Mouse (Mus musculus) olfactory bulb, adult 2 months (tissue): ENCODE results near the gene E130114P18Rik. TPM values are rescaled to one million over a fixed set of nuclear protein-coding genes. Genes with fewer than 3 reads are reported as not detected.
A peak's percentile ranks its signal among the peaks of the same experiment; 100 is the strongest.

Source experiments
- H3K27ac ChIP-seq: fragments of 200-500 bp; 2 replicates; pipeline ENCODE4 v1.5.1; 2012; ENCODE audit warnings: low read depth, low read length; ENCODE audit not compliant: insufficient read depth
- H3K4me1 ChIP-seq: fragments of 200-500 bp; 2 replicates; pipeline ENCODE4 v1.6.1; 2012; ENCODE audit warnings: low read length; ENCODE audit not compliant: control insufficient read depth, insufficient read depth
- H3K4me3 ChIP-seq: fragments of 200-500 bp; 2 replicates; pipeline ENCODE4 v1.5.1; 2012; ENCODE audit warnings: mild to moderate bottlenecking, low read depth, low read length, moderate library complexity; ENCODE audit not compliant: insufficient read depth
- CTCF ChIP-seq: fragments of 200-500 bp; IDR thresholded peaks from 2 replicates; pipeline ENCODE4 v1.5.1; 2012; ENCODE audit warnings: low read depth, mild to moderate bottlenecking, low read length, moderate library complexity; ENCODE audit not compliant: insufficient read depth
- POLR2A ChIP-seq: fragments of 200-500 bp; IDR thresholded peaks from 2 replicates; pipeline ENCODE4 v1.6.1; 2012; ENCODE audit warnings: mild to moderate bottlenecking, low read depth, low read length, moderate library complexity; ENCODE audit not compliant: insufficient read depth
- WGBS: fragments of 180-500 bp; shearing (Covaris S2); methylation state at CpG from one replicate; pipeline ENCODE4 v1.1.7; 2018; 5-methylcytosine and 5-hydroxymethylcytosine counted together
- polyA plus RNA-seq: library from polyadenylated mRNA; stranded (reverse); fragments of >200 nt; gene quantifications from 2 replicates; pipeline ENCODE4 v1.2.4, GENCODE M21; 2012; ENCODE audit warnings: low replicate concordance; ENCODE audit not compliant: missing spikeins, insufficient read depth, insufficient read length

Gene E130114P18Rik
- polyA plus RNA-seq, 1 experiment: not detected

DNA sequence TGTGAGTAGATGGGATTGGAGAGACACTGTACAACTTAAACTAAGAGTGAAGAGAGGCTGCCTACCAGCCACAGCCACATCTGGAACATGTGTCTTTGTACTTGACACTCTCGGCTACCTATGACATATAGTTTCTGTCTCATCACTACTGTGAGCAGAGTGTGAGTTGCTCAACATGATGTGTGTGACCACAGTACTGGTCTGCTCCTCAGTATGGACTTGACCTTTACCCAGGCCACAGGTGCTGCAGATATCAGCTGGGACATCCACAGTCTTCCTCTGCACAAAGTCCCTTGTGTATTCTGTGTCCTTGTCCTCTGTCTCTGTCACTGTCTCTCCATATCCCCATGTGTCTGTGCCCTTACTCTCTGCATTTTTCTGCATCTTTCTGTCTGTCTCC, 141.3 kb downstream of the E130114P18Rik start:
- no peak overlapping the region for H3K27ac ChIP-seq
- 100% methylated on average over 1 of the region's 1 CpGs for WGBS
- TF ChIP-seq POLR2A (no peak), CTCF (no peak)
- H3K4me3 ChIP-seq: no peak overlapping the region
- peaks cover 9% of the 10 kb centered on the region; the same call in 1 of the 2 replicates for H3K4me1 ChIP-seq

DNA sequence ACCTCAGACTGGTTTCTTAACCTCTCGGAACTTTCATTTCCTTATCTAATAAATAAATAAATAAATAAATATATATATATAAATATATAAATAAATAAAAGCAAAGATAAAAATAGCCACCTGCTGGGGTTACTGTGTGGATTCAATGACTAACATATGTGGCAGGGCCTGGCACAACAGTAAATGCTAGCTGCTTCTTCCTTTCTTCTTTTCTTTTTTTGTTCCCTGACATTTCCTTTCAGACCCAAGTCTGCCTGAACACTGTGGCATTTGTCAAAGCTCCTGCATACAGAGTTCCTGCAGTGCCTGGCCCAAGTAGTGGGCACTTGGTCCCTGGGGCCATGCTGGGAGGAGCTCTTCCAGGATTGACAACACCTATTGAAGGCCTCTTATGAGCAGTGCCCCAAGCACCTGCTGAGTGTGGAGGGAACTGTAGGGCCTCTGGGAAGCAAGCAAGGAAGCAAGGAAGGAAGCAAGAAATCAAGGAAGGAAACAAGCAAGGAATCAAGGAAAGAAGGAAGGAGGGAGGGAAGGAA, 142.1 kb downstream of the E130114P18Rik start:
- 58% methylated on average over 1 of the region's 1 CpGs for WGBS
- no peak overlapping the region for H3K27ac ChIP-seq
- peaks cover 9% of the 10 kb centered on the region; the same call in 1 of the 2 replicates for H3K4me1 ChIP-seq
- no peak for TF ChIP-seq CTCF
- TF ChIP-seq POLR2A: no peak
- H3K4me3 ChIP-seq: no peak overlapping the region

DNA sequence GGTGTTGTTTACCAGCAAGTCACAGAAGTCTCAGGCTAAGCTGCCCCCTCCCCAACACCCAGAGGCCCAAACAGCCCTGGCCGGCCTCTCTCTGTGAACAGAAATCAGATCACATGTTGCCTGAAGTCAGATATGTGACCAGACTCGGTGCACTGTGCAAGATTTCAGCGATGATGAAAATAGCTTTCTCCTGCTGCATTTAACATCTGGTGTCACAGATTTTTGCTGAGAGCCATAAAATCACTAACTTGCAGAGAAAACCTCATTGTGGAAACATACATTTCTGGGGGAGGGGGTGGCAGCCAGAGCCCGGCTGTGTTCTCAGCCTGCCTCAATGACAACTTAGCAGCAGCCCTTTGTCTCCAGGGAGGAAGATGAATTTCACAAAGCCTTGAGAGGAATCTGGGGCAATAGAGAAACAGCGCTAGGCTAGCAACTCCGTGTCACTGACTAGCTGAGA, 142.6 kb downstream of the E130114P18Rik start:
- WGBS: 53% methylated on average over 6 of the region's 6 CpGs
- peaks cover 9% of the 10 kb centered on the region; the same call in 1 of the 2 replicates for H3K4me1 ChIP-seq
- TF ChIP-seq CTCF (no peak), POLR2A (no peak)
- no peak overlapping the region for H3K4me3 ChIP-seq
- no peak overlapping the region for H3K27ac ChIP-seq

DNA sequence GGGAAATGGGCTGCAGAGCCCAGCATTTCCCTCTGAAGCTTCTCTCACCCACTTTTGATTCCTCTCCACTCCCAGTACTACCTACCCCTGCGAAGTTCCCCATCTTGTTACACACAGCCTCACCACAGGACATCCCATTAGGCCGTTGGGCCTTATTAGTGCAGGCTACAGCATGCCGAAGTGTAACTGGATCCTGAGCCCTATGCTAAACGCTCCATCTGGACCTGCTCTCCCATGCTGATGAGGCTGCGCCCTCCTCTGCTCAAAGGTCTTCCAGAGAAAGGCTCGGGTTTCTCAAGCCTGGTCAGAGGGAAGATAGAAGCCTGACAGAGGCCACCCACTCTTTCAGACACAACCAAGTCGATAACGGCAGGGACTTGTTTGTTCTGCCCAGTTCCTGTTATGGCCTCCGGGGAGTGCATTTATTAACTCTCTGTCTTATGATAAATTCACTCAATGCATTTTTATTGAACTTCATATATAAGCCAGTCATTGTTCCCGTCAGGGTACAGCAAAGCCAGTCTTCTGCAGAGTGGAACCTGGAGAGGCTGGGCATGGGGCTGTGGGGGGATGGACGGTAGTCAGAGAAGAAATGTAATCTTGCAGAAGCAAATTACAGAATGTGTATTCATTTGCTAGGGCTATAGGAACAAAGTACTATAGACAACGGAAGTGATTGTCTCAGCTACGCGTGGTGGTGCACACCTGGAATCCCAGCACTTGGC, 148.8 kb downstream of the E130114P18Rik start:
- no peak for TF ChIP-seq CTCF
- no peak for TF ChIP-seq POLR2A
- Histone ChIP-seq H3K4me3 (no peak overlapping the region), H3K27ac (no peak overlapping the region), H3K4me1 (no peaks in the 10 kb centered on the region; the same call in 1 of the 2 replicates)
- WGBS: 71% methylated on average over 14 of the region's 14 CpGs

DNA sequence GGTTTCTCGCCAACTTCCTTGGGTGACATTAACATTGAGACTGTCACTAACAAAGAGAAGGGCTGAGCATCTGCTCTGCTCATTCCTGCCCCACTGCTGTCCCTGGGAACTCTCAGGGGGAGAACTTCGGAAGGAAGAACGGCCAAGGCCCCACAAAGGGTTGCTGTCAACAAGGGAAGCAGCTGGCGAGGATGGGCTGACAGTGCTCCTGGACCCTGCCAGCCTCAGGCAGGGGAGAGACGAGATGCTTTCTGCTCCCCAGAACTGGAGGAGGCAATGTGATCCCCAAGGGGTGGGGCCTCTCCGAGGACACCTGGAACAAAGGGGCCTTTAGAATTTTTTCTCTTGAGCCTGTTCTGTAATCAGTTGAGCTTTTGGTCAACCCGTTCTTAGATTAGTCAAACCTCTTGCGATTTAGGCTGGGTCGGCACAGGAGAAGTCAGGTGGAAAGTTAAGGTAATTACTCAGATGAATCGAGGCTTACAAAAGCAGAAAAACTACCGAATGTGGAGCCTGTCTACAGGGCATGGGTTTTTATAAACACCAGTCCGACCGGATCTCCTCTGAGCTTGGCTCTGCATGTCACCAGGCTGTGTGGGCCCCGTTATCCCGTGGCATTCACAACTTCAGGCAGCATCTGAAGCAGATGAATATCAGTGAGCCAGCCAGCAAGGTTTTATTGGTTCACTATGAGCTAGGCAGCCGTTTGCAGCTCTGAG, 151.7 kb downstream of the E130114P18Rik start:
- 55% methylated on average over 16 of the region's 16 CpGs for WGBS
- H3K27ac ChIP-seq: no peak overlapping the region
- no peak overlapping the region for H3K4me3 ChIP-seq
- TF ChIP-seq CTCF (no peak), POLR2A (no peak)
- no peaks in the 10 kb centered on the region; the same call in 1 of the 2 replicates for H3K4me1 ChIP-seq

DNA sequence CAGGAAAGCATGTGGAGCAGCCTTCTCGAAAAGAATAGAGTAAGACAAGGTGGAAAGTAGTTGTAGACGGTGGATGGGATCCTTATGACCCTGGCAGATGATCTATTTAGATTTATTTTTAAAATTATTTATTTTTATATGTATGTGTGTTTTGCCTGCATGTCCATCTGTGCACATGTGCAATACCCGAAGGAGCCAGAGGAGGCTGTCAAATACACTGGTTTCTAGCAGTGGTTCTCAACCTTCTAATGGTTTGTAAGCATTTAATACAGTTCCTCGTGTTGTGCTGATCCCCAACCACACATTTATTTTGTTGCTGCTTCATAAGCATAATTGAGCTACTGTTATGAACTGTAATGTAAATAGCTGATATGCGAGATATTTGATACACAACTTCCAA, 154.7 kb downstream of the E130114P18Rik start:
- no peak overlapping the region for H3K27ac ChIP-seq
- H3K4me3 ChIP-seq: no peak overlapping the region
- H3K4me1 ChIP-seq: peaks cover 7% of the 10 kb centered on the region
- 83% methylated on average over 5 of the region's 5 CpGs for WGBS
- no peak for TF ChIP-seq POLR2A

DNA sequence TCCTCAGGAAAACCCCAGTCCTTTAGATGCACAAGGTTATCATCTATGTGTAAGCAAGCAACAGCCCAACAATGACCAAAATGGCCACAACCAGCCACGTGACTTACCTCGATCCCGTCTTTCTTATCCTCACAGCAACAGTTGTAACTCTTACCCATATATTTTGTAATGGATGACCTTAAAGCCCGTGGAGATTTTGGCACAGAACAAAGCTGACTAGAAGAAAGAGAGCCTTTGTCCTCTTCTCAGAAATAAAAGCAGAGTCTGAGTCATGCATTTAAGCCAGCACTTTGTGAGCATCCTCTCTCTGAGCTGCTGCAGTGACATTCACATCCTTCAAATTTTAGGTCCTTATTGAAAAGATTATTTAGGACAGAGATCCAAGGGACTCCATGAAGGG, 156.1 kb downstream of the E130114P18Rik start:
- Histone ChIP-seq H3K4me3 (no peak overlapping the region), H3K27ac (no peak overlapping the region), H3K4me1 (peaks cover 7% of the 10 kb centered on the region)
- 72% methylated on average over 4 of the region's 4 CpGs for WGBS
- TF ChIP-seq CTCF: no peak
- TF ChIP-seq POLR2A: no peak

DNA sequence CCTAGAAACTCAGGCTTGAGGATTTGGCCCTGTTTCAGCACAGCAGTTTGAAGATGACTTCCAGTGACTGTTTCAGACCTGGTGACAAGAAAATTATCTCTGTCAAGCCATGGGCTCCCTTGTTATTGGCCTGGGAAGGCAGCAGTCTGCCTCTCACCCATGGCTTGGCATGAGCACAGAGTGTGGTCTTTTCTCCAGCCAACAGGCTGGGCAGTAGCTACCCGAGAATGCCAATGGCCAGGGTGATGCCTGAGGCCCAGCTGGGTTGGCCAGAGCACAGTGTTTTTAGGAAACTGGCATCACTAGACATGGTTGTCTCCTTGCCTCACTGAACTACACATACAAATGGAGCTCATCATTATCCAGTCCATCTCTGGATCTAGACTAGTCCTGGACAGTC, 157.5 kb downstream of the E130114P18Rik start:
- WGBS: 85% methylated on average over 1 of the region's 1 CpGs
- Histone ChIP-seq H3K4me3 (no peak overlapping the region), H3K27ac (no peak overlapping the region), H3K4me1 (peaks cover 7% of the 10 kb centered on the region)
- TF ChIP-seq CTCF (no peak), POLR2A (no peak)

DNA sequence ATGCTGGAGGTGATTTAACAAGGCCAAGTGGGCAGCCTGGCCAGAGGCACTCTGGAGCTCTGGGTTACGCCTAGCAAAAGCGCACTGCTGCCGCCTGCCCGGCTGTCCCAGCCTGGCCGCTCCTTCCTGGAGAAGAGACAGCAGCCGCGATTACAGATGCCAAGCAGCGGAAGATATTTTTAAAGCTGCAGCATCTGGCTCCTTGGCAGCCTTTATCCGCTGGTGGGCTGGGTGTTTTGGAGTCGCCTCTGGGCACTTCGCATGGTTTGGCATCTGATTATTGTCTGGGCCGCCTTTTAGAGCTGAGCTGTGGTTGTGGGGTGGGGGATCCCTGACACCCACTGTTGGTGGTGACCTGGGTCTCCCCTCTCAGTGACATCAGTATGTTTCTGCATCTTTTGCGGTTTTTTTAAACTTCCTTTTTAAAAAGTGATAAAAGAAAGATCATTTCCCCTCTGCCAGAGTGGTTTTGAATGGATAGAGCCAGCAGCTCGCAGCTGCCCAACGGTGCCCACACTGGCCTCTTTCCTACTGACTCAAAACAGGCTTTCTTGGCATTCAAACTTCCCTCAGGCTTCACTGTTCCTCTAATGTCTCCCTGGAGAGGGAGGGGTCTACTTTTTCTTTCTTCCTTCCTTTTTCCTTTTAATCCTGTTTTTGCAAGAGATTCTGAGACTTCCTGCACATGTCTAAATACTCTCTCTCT, 159.1 kb downstream of the E130114P18Rik start:
- H3K4me1 ChIP-seq: peaks cover 7% of the 10 kb centered on the region
- TF ChIP-seq CTCF (no peak), POLR2A (no peak)
- no peak overlapping the region for H3K4me3 ChIP-seq
- WGBS: 10% methylated on average over 15 of the region's 15 CpGs
- H3K27ac ChIP-seq: peak overlapping the region; percentile 36
